Mouse (Mus musculus): ENCODE measurements around the gene Keap1. TPM values are rescaled to one million over a fixed set of nuclear protein-coding genes. Genes with fewer than 3 reads are reported as not detected.
"Not testable (repeated sequence)": the region's sequence is repeated elsewhere in the genome, so short reads cannot be mapped to it uniquely, and the experiment has no call there.

Gene Keap1
- total RNA-seq, 2 experiments from 2014 or later, result 41.9 to 43.1 TPM

GRCm38 (mm10) chr9:21204528-21205272 lies 34.5 kb downstream of the Keap1 start:
- intact Hi-C loops (cut with DNase I), result no loop called here
- no peak for DNase-seq

DNA sequence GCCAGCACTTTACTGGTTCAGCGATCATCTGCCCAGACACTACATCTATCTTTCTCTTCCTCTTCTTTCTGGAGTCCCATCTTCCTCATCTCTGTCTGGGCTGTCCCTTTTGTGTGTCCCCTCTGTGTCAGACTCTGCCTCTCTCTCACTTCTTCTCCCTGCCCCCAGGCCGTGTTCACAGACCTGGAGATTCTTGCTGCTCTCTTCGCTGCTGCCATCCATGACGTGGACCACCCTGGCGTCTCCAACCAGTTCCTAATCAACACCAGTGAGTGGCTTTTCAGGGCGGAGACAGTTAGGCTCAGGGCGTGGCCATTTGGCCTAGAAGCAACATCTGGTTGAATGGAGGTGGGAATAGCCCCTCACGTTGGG lies 35.0 kb downstream of the Keap1 start:
- intact Hi-C loops (cut with DNase I), result no loop called here
- DNase-seq, result no peak

DNA sequence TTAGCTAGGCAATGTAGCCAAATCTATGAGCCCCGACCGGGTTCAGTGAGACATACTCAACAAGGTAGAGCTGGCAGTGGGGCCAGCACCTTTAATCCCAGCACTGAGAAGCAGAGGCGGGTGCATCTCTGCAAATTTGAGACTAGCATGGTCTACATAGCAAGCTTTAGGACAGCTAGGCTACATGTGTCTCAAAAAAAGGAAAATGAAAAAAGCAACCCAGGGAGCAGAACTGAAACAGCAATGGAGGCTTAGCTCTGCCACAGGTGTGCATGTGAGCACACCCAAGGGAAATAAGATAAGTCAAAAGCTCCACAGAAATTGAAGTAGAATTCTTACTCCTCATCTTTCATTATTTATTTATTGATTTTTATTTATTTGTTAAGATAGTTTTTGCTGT lies 40.2 kb downstream of the Keap1 start:
- intact Hi-C loops (cut with DNase I), result no loop called here
- DNase-seq, result no peak

GRCm38 (mm10) chr9:21197981-21198380 lies 41.2 kb downstream of the Keap1 start:
- intact Hi-C loops (cut with DNase I), result no loop called here
- no peak for DNase-seq

DNA sequence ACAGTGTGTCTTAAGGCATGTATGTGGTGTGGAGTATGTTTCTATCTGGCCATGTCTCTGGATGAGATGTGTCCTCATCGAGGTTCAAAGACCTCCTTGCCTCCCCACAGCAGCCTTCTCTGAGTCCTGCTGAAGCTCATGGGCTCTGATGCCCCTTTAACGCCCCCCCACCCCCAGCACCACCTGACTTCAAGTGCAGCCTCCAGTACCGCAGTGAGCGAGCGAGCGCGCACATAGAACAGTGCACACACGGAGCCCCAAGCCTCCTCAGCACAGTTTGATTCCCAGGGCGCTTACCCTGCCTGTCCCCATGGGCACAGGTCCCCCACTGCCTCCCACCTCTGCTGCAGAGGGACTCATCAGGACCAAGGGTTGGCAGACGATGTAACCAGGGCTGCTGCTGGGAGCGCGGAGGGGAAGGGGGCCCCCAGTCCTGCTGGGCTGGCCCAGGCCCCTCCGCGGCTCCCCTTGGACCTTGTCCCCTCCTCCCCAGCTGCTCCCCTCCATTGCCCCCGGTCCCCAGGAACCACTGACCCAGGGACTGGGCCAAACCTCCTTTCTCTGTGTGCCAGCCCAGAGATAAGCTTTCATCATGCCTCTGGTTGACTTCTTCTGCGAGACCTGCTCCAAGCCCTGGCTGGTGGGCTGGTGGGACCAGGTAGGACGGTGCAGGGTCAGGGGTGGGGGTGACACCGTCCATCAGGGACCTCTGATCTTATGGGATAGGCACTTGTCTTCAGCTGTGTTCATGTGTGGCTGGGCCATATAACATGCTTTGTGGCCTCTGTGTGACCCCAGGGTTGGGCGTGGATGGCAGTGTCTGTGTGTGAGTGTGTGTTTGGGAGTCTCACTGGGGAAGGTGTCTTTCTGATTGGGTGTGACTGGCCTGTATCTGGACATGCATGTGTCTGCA lies 42.4 kb downstream of the Keap1 start:
- intact Hi-C loops (cut with DNase I), result no loop called here
- no peak for DNase-seq

- intact Hi-C loops (cut with DNase I); DNase-seq: not testable (repeated sequence)
Observed at GRCm38 (mm10) chr9:21195736-21196505, 43.2 kb downstream of the Keap1 start.

DNA sequence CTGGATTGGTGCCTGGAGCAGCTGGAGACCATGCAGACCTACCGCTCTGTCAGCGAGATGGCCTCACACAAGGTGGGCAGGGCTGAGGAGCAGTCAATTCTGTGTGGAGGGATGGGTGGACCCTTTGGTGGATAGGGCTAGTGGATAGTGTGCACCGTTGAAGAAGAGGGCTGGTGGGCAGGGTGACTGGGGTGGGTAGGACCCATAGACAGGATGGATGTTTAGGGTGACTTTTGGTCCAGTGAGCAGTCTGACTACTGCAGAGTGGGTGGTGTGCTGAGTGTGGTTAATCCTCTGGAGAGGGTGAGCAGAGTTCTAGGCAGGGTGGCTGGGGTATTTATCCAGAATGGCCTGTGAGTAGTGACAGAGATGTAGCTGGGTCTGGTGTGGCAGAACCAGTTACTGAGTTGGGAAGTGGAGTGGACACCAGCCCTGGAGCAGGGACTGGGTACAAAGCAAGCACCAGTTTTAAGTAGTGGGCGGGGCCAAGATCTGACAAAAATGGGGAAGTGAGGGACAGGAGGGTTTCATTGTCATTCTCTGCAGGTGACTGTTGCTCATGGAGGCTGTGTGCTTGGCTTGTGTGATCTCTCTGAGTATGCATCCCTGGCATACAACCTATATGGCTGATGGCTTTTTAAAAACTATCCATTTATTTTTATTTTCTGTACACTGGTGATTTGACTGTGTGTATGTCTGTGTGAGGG lies 44.2 kb downstream of the Keap1 start:
- intact Hi-C loops (cut with DNase I), result no loop called here
- DNase-seq, result no peak

DNA sequence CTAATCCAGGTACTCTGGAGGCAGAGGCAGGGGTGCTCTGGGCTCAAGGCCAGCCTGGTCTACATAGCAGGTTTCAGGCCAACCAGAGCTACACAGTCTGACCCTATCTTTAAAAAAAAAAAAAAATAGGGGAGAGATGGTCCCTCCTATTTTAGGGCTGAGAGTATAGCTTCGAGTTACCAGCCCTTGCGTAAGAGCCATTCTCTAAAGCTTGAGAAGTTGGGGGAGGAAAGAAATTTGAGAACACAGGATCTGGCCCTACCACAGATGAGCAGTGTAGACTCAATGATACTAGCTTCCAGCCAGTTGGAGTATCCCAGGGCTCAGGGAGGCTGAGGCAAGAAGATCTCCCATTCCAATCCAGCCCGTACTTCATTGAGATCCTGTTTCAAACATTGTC lies 45.4 kb downstream of the Keap1 start:
- intact Hi-C loops (cut with DNase I), result no loop called here
- DNase-seq, result no peak

DNA sequence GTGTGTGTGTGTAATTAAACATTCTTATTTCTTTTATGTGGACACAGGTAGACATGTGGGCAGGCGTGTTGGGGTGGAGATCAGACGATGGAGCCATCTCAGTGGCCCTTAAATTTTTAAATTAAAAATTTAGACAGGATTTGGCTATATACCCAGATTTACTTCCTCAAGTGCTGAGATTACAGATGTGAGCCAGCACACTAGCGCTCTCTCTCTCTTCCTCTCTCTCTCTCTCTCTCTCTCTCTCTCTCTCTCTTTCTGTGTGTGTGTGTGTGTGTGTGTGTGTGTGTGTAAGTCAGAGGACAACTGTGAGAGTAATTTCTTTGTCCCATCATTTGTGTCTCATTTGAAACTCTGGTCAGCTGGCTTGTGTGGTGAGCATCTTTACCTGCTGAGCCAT lies 48.5 kb downstream of the Keap1 start:
- DNase-seq, result no peak
- intact Hi-C loops (cut with DNase I), result no loop called here

GRCm38 (mm10) chr9:21189905-21190304 lies 49.3 kb downstream of the Keap1 start:
- DNase-seq, result no peak
- intact Hi-C loops (cut with DNase I), result no loop called here

DNA sequence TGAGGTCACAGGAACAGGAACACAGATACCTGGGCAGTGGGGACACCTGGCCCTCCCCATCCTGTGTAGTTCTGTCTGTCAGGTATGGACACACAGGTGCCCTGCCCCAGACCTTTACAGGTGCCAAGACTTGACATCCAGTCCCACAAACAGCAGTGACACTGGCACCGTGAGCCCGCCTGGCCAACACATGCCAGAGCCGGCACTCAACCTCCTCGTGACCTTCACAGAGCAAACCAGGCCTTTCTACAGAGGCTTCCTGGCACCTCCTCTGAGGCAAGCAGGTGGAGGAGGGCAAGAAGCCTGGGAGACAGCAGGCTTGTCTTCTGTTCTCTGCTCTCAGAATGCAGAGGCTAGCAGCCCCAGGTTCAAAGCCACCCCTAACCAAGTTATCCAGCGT lies 53.7 kb downstream of the Keap1 start:
- intact Hi-C loops (cut with DNase I), result no loop called here

DNA sequence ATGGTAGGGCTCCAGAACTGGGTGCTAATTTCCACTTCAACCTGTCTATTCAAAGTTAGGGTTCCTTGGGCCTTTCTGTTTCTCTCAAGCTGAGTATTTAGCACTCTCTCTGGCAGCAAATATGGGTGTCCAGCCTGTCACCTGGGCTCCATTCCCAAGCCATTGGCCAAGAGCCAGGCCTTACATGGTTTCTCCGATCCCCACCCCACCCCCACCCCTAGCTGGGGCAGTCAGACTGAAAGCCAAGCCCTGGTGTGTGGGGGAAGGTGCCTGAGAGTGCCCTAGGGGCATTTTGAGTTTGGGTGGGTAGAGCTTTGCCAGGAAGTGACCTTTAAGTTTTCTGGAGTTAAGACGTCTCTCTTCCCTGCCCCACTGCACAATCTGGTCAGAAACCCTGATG lies 54.4 kb downstream of the Keap1 start:
- DNase-seq, result peak; percentile 67 to 73
- intact Hi-C loops (cut with DNase I), result no loop called here

More for the DNA sequence above, 53.7 kb downstream of the Keap1 start:
- DNase-seq, result peak; percentile 23 to 47

DNA sequence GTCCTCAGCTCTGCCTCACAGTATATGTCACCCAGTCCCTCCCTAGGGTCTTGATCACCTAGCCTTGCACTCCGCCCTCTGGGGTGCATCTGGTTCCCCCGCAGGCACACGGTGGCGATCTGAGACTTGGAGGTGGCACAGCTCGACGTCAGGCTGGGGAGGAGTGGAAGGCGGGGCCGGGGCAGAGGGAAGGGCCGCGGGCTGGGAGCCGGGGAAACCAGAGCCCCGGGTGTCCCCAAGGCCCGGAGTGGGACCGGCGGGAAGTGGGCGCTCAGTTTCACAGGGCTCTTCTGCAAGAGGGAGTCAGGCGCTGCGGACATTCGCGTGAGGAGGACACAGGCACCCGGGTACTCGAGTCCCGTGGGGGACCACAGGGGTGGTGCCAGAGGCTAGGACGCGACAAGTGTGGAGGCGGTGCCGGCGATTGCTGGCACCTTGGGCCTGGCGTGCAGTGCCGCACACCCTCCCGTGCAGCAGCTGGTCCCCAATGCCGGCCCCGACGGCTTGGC lies 55.2 kb downstream of the Keap1 start:
- intact Hi-C loops (cut with DNase I), result no loop called here
- DNase-seq, result peak; percentile 73 to 78

DNA sequence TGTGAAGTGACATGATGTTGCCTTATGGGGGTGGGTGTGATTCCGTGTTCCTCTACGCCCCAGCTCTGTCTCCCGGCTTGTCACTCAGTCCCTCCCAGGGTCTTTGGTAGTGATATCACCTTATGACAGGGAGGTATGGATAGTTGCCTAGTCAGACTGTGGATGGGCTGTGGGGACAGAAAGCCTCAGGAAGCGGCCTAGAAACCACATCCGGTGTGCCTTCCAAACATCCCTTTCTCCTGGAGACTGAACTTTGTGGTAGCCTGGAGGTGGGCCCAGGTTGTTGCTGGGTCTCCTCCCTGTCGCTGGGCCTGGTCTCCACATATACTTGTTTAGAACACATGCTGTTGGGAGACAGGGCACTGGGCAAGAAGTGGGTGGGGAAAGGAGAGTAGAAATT lies 55.7 kb downstream of the Keap1 start:
- intact Hi-C loops (cut with DNase I), result no loop called here

DNA sequence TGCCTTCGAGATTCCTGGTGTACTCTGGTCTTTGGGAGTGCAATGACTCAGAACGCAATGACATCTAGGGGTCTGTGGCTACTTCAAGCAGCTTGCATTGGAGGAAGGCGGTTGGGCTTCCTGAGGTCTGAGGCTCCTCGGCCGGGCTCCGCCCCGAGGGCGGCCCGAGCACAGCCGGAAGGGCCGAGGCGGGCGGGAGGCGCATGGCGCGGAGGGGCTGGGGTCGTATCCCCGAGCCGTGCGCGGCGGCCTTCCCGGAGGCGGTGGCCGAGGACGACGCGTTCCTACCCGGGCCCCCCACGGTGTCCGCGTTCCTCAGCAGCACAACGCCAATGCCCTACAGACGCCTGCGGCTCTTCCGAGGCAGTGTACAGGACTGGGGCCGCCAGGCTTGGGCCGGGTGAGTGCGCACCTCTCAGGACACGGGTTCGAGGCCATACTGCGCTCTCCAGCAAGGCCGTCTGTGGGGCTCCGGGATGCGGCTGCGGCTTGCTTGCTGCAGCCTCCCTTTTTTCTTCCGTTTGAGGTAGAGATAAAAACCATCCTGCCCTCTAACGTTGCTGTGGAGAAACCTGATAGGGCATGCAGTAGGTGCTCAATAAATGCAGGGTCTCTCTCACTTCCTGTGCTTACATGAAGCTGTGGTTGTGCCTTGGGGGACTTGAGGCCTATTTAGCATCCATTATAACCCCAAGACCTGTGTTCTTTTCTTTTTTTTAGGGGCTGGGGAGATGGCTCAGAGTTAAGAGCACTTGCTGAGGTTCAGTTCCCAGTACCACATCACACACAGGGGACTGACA lies 57.5 kb downstream of the Keap1 start:
- intact Hi-C loops (cut with DNase I), result no loop called here
- DNase-seq, result peak; percentile 54 to 56

More for the DNA sequence above, 55.7 kb downstream of the Keap1 start:
- DNase-seq, result no peak

DNA sequence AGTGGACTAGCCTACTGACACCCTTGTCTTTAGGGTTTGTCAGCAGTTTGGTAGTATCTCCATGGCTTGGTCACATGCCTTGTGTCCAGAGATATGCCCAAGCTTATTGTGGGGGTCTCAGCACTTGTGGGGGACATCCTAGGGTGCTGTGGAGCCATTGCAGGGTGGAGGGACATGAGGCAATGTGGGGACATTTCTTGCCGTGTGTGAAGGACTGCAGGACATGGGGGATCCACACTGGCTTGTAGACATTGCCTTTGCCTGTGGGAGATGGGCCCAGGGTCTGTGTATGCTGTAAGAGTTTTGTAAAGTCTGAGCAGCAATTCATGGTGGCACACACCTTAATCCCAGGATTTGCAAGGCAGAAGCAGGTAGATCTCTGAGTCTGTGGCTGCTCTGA lies 58.3 kb downstream of the Keap1 start:
- DNase-seq, result no peak
- intact Hi-C loops (cut with DNase I), result no loop called here

DNA sequence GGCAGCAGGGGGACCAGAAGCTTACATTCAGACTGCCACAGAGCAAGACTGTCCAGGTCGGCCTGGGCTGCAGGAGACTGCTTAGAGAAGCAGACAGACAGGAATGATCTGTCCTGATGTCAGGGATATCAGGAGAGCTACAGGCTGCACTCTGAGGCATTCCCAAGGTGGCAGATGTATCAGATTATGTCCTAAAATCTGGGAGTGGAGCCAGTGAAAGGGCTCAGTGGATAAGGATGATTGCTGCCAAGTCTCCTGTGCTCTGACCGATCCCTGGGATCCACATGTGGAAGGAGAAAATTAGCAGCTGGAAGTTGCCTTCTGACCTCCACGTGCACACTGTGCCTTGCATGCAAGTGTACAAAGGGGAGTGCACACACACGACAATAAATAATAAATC lies 58.8 kb downstream of the Keap1 start:
- no peak for DNase-seq
- intact Hi-C loops (cut with DNase I), result no loop called here
